Mouse (Mus musculus) lung, postnatal 0 days (tissue): Measurements from ENCODE around the gene Cxcl2. TPM values are rescaled to one million over a fixed set of nuclear protein-coding genes. Genes with fewer than 3 reads are reported as not detected.

Experiments
- ATAC-seq: fragments of 200-750 bp; cut with Nextera tagmentation; 2 replicates; pipeline ENCODE4 v1.8.0; 2017; ENCODE audit warnings: moderate library complexity
- DNase-seq: peaks from one replicate; pipeline ENCODE4 v3.0.0-alpha.2; 2016; ENCODE audit warnings: low spot score
- H3K27ac ChIP-seq: fragments of 300-500 bp; sonication (generic); 2 replicates; pipeline ENCODE4 v1.5.1; 2014; ENCODE audit warnings: antibody characterized with exemption, mild to moderate bottlenecking, low read length, mixed read lengths
- H3K27me3 ChIP-seq: fragments of 300-500 bp; sonication (generic); replicated peaks from 2 replicates; pipeline ENCODE4 v1.6.1; 2014; ENCODE audit warnings: low read length, mixed read lengths; ENCODE audit not compliant: insufficient read depth
- H3K36me3 ChIP-seq: fragments of 300-500 bp; sonication (generic); 2 replicates; pipeline ENCODE4 v1.6.1; 2014; ENCODE audit warnings: low read length, mixed read lengths; ENCODE audit not compliant: insufficient read depth
- H3K4me1 ChIP-seq: fragments of 300-500 bp; sonication (generic); 2 replicates; pipeline ENCODE4 v1.6.1; 2014; ENCODE audit warnings: antibody characterized with exemption, low read depth, low read length, mixed read lengths; ENCODE audit not compliant: insufficient read depth
- H3K4me2 ChIP-seq: fragments of 300-500 bp; sonication (generic); replicated peaks from 2 replicates; pipeline ENCODE4 v1.6.1; 2014; ENCODE audit warnings: low read depth, mild to moderate bottlenecking, low read length, moderate library complexity, mixed read lengths
- H3K4me3 ChIP-seq: fragments of 300-500 bp; sonication (generic); 2 replicates; pipeline ENCODE4 v1.5.1; 2014; ENCODE audit warnings: low read depth, low read length
- H3K9ac ChIP-seq: fragments of 300-500 bp; sonication (generic); replicated peaks from 2 replicates; pipeline ENCODE4 v1.6.1; 2014; ENCODE audit warnings: low read depth, mild to moderate bottlenecking
- H3K9me3 ChIP-seq: fragments of 300-500 bp; sonication (generic); 2 replicates; pipeline ENCODE4 v1.6.1; 2016; ENCODE audit warnings: low read length, mixed read lengths
- CTCF ChIP-seq: IDR thresholded peaks from 2 replicates; pipeline ENCODE4 v1.5.1; 2016; ENCODE audit warnings: antibody characterized with exemption, mild to moderate bottlenecking
- EP300 ChIP-seq: IDR thresholded peaks from 2 replicates; pipeline ENCODE4 v1.6.1; 2016; ENCODE audit warnings: antibody characterized with exemption, mild to moderate bottlenecking, control low read depth
- WGBS: fragments of 180-500 bp; shearing (Covaris S2); extraction: QIAGEN DNeasy Blood & Tissue Kit; methylation state at CpG from one replicate; pipeline ENCODE4 v1.1.7; 2014; 5-methylcytosine and 5-hydroxymethylcytosine counted together
- polyA plus RNA-seq: library from polyadenylated mRNA; unstranded; fragments of >200 nt; fragmentation: Nextera tagmentation; extraction: Ambion mirVana; gene quantifications from 2 replicates; pipeline ENCODE4 v1.2.1, GENCODE M21; 2015

Gene Cxcl2
- polyA plus RNA-seq, 1 experiment from 2014 or later = 0.35 TPM

DNA sequence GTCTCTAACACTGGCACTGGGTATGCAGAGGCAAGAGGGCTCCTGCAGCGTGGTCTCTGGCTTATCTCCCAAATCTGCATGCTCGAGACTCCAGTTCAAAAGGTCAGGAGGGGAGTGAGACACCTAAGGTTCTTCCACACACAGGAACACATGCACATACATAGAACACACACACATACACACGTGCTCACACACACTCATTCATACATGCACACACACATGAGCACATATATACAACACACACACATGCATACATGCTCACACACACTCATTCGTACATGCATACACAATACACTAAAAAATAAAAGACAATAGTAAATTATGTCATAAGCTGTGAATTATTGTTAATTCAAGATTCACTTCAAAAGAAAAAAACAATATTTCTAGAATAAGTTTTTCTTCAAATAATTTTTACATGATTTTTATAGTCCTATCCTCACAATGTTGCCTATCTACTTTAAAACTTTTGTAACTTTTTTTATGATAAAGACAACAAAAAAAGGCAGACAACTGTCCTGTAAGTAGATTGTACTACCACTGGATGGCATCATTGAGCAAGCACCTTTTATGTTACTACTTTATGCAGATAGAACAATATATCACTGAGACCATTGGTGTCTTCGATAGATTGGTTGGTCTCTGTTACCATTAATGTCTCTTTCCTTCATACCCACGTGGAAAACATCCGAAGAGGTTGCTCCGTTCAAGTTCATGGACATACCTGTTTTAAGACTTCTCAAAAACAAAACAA, 49.2 kb downstream of the Cxcl2 start:
- Histone ChIP-seq H3K36me3 (no peaks in the 10 kb centered on the region), H3K4me1 (no peaks in the 10 kb centered on the region), H3K4me3 (no peak overlapping the region), H3K9me3 (no peaks in the 10 kb centered on the region), H3K4me2 (no peak overlapping the region), H3K9ac (no peak overlapping the region), H3K27me3 (no peaks in the 10 kb centered on the region), H3K27ac (no peak overlapping the region)
- ATAC-seq (no peak), DNase-seq (peak; percentile 37)
- WGBS = 74% methylated on average over 8 of the region's 8 CpGs
- no peak for TF ChIP-seq EP300
- peak; percentile 53 for TF ChIP-seq CTCF

Other genes with a start within 250 kb of the Cxcl2 start
- gene Cxcl5, start 144.5 kb upstream of the Cxcl2 start, polyA plus RNA-seq = 0.26 and 9.8 TPM in 2 replicates
- 15.6 and 18.3 TPM in 2 replicates for gene Ppbp, start 135.4 kb upstream of the Cxcl2 start, polyA plus RNA-seq
- 152 and 164 TPM in 2 replicates for gene Pf4, start 131.4 kb upstream of the Cxcl2 start, polyA plus RNA-seq
- 0.42 and 2.5 TPM in 2 replicates for gene Cxcl3, start 117.8 kb upstream of the Cxcl2 start, polyA plus RNA-seq
- gene Cxcl15, start 109.3 kb upstream of the Cxcl2 start, polyA plus RNA-seq = 546 and 609 TPM in 2 replicates
- 2.1 and 30.8 TPM in 2 replicates for gene Cxcl1, start 12.6 kb upstream of the Cxcl2 start, polyA plus RNA-seq
- 39.2 and 41.0 TPM in 2 replicates for gene Mthfd2l, start 27.2 kb downstream of the Cxcl2 start, polyA plus RNA-seq
- gene Epgn, start 123.6 kb downstream of the Cxcl2 start, polyA plus RNA-seq = not detected in 2 replicates
- 0.17 and 0.18 TPM in 2 replicates for gene Ereg, start 170.8 kb downstream of the Cxcl2 start, polyA plus RNA-seq
- 13.1 and 13.7 TPM in 2 replicates for gene Areg, start 235.7 kb downstream of the Cxcl2 start, polyA plus RNA-seq